Mouse (Mus musculus) cerebellum, adult 11-12 months (tissue): ENCODE data around the gene Ube2q1.
A peak's percentile ranks its signal among the peaks of the same experiment; 100 is the strongest.

Experiments
- DNase-seq: peaks from one replicate; pipeline ENCODE4 v3.0.0; 2022

The Ube2q1 gene

DNA sequence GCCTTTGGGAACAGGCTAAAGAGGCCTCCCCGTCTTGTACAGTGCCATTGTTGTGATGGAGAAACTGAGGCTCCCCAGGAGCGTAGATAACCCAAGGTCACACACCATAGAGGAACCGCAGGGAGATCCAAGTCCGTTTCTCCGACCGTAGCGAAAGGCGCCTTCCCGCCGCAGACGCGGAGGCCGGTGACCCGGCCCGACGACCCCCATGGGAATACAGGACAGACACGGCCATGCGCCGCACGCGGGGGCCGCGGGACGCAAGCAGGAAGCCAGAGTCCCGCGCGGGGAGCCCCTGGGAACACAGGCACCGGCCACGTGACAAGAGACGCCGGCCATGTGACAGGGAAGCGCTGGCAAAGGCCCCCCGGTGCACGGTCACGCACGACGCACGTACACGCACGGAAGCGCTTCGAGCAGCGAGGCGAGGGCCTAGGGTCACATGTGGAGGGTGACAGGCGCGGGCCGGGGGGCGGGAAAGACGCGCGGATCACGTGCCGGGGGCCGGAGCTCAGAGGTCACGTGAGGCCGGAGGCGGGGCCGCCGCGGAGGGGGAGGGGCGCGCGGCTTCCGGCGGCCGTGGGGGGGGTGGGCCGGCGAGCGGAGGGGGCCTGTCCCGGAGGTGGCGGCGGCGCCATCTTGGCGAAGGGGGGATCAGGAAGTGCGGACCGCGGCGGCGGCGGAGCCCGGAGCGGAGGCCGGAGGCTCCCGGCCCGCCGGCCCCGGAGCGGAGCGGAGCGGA lies at the start of gene Ube2q1:
TSS of gene Ube2q1 (plus strand) at position 649 of the 742 bp plus-strand sequence.
- peak; percentile 98 for DNase-seq

DNA sequence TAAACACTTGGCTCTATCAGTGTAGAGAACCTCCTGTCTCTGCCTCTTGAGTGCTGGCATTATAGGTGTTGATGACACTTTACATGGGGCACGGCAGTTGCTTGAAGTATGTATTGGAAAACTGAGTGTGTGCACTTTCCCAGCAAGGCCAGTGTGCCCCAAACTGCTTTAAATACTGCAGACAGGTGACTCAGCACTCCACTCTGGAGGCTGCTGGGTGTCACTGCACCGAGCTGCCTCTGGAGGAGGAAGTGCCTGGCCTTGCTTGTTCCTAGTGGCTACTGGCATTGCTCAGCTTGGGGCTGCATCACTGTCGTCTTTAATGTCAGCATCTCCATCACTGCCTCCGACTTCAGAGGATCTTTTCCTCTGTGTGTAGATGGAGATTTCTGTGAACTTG lies 46.4 kb upstream of the Ube2q1 start:
- no peak for DNase-seq

DNA sequence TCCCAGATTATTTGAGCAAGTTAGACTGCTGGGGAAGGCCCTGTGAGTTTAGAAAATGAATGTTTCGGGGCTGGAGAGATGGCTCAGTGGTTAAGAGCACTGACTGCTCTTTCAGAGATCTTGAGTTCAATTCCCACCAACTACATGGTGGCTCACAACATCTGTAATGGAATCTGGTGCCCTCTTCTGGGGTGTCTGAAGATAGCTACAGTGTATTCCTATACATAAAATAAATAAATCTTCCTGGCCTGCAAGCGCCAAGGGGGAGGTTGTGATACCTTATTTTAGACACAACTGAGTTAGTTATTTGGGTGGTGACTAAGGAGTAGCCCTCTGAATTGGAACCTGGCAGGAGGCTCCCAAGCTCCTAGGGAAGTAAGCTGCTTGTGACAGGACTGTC lies 44.6 kb upstream of the Ube2q1 start:
- DNase-seq: no peak

DNA sequence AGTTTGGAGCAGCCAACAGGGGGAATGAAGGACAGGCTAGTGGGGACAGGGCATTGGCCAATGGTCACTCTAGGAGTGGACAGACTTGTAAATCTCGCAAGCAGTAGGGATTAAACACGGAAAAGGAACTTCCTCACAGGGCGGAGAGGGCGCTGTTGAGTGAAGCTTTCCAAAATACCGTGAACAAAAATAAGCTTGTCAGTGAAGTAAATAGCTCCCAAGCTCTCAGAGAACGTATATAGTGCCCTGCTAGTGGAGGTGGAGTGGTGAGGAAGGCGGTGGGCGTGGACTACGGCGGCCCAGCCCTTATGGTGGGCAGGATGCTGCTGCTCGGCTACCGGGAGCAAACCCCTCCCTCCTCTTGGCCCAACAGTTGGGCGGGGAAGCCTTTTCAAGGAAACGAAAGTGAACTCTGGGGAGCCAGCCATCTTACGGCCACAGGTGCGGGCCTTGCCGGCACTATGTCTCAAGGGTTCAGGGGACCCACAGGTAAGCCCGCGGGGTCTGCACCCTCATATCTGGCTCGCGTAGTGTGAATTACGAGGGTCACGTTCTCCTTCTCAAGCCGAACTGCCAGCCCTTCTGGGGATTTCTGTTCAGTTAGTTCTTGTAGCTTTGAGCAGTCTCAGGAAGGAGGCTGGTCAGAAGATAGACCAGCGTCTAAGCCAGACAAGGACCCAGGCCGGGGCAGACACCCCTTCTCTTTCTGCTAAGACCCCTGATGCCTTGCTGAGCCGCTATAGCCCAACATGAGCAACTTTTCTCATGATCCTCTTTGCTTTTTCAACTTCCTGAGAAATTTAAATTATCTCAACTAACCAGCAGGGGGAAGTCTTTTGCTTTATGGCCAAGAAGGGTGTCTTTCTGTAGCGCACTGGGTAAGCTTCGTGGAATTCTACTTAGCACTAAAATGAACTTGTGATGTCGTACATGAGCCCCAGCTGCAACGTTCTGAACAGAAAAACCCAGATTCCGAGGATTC lies 42.8 kb upstream of the Ube2q1 start:
- DNase-seq: peak; percentile 44

DNA sequence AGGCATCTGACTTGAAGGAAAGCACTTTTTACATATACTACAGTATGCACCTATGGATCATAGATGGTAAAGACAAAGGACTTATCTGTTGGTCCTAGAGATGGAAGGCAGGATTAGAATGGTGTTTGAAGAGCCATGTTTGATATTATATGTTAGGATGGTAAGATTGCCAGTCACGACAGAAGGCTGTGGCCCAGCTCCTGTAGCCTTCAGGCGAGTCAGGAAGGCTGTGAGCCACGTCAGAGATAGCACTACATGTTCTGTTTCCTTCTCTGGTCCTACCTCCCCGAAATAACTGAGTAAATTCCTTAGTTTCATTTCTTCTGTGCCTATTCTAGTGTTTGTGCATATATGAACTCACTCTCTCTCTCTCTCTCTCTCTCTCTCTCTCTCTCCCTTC lies 41.3 kb upstream of the Ube2q1 start:
- no peak for DNase-seq

DNA sequence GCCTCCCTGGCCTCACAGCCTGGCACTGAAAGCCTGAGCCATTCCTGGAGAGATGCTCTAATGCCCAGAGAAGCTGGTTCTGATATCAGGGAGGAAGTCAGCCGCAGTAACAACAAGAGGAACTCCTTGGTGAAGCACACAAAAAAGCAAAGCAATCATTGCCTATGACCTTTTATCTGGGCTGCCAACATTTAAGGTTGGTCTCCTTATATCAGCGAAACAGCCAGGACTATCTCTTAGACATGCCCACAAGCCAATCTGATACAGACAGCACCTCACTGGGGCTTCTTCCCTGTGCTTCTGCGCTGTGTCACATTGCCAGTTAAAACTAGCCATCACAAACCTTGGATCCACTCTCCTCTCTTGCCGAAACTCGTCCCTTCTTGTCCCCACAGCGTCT lies 34.9 kb upstream of the Ube2q1 start:
- no peak for DNase-seq

DNA sequence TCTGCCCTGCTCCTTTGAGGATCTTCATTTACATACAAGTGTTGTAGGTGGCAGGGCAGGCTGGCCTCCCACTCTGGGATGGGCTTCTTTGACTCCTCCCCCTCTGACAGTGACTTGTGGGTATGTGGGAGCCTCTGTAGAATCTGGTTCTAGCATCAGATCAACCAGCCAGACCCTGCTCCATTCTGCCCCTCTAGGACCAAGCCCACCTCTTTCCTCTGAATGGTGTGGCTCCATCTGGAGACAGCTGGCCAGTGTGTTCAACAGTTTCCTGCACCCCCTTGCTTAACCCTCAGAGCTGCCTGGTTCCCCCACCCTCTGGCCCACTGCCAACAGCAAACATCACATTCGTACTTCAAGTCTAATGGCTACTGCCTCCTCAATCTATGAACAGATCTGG lies 21.1 kb upstream of the Ube2q1 start:
- DNase-seq: no peak

DNA sequence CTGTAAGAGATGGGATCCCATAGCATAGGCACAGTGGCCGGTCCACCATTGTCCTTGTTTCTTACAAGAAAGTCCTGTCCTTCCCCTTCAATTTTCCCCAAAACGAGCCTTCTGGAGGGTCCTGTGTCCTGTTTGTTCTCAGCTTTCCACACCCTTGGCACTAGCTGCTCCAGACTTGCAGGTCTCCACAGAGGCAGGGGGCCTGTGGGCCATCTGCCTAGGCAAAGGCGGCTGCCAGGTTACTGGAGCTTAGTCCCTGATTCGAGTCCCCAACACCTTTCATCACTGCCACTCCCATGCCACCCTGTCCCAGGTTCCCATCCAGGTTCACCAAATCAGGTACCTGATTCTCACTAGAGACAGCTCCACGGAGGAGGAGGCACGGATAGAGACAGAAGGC lies 18.1 kb upstream of the Ube2q1 start:
- peak; percentile 67 for DNase-seq

DNA sequence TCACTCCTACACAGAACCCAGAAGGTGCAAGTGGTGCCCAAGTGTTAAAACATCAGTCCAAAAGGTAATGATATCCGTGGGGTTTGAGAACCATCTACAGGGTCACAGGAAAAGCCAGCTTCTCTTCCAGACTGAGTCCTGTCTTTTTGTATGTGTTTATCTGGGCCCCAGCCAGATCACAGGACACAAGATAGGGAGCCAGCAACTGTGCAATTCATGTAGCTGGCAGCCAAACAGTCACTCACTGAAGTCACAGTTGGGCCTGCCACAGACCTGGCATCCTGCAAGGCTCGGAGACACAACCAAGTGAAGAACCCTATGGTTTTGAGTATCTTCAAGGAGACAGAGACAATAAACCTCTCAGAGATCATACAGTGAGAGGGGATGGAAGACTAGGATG lies 15.6 kb upstream of the Ube2q1 start:
- peak; percentile 58 for DNase-seq

DNA sequence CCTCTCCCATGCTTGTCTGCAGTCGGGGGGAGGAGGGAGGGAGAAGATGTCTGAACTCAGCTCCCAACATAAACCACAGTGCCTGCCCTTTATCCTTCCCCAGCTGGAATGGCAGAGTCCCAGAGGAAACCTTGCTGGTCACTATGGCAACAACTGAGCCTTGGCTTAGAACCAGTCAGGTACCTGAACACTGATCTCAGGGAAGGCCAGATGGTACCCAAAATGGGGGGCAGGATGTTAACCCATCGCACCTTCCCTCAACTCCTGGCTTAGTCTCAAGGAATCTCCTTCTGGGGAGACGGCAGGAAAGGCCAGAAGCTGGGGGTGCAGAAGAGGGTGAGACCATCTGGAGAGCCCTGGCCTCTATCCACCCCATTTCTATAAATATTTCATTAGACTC lies 13.6 kb upstream of the Ube2q1 start:
- DNase-seq: peak; percentile 93

DNA sequence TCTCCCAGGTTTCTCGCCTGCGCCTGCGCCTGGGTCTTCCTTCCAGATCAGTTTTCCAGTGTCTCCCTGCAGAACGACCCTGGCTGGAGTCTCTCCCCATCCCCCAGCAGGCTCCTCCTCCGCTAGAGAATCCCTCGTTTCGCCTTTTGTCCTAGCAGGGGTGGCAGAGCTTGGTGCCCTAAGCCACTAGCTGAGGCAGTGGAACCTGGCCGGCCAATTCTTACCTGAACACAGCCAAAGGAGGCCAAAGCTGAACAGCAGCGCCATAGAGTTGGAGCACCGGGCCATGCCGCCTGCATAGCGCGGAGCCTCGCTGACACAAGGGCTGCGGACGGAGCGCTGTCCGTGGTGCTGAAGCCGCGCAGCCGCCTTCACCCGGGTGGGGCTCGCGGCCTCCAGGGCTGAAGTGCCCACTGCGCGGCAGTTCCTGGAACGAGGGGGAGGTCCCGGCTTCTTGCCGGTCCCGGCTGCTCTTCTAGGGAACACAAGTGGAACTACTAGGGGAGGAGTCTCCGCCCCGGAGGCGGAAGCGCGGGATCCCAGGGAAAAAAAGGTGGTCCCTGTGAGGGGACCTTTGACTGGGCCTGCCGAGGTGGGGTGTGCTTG lies 9.2 kb upstream of the Ube2q1 start, which contains the start of gene Chrnb2:
TSS of gene Chrnb2 (minus strand) at position 514 of the 606 bp plus-strand sequence.
- DNase-seq: peak; percentile 68

DNA sequence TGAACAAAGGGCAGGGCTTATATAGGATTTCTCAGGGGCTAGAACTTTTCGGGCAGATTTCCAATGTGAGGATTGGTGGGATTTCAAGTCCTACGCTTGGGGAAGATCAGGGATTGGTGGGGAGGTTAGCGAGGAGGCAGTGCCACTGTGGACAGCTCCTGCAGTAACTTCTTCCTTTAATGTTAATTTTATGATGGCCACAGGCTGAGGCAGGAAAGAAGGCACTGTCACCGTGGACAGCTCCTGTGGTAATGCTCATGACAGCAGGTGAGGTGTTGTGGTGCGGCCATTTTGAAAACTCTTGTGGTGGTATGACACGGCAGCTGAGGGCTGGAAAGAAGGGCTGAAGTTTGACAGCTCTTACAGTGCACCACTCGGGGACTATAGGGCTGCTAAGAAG lies 3.8 kb upstream of the Ube2q1 start:
- no peak for DNase-seq

DNA sequence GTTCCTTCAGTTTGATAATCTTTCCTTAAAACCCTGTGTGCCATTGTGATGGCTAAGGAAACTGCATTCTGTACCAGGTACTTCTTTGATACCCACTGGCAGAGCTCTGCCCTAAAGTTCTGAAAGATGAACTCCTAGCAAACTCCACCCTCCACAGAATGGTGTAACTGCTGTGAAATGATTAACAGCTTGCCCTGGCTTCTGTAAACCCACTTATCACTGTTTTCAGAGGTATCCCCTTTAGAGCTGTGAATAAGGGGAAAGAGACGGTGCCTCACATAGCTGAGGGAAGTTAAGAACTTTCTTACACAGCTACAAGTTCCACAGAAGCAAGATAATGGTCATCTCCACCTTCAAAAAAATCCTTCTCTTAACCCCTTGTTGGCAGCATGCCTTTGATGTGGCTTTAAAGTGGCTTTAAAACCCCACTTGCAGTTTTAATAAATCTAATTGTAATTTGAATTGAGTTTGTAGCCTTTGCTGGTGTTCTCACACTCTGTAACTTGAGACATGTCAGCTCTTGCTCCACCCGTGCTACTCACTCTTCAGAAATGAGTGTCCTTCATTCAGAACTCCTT lies 2.9 kb upstream of the Ube2q1 start:
- DNase-seq: no peak

DNA sequence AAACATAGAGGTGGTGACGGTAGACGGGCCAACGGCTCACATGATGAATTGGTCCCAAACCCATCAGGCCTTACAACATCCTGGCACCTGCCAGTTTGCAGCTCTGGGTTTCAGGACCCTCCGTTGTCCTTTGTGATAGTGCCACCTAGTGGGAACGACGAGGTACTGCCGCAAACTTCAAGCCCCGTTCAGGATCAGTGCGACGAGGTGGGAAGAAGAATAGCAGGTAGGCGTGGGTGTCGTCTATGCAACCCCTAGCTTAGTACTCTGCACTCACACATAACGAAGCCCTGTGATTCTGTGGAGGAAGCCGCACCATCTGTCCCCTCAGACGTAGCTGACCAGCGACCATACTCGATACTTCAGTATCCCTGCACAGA lies 838 bp upstream of the Ube2q1 start:
- peak; percentile 88 for DNase-seq

DNA sequence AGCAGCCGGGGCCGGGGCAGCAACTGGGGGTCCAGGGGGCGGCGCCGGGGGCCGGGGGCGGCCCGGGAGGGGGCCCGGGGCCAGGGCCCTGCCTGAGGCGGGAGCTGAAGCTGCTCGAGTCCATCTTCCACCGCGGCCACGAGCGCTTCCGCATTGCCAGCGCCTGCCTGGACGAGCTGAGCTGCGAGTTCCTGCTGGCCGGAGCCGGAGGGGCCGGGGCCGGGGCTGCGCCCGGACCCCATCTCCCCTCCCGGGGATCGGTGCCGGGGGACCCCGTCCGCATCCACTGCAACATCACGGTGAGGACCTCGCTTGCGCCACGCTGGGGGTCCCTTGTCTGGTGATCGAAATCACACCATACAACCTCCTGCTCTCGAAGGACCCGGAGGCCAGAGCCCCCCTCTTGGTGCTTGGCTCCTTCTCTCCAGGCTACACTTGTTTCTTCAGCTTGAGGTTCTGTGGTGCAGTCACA lies 360 bp downstream of the Ube2q1 start:
- peak; percentile 71 for DNase-seq

DNA sequence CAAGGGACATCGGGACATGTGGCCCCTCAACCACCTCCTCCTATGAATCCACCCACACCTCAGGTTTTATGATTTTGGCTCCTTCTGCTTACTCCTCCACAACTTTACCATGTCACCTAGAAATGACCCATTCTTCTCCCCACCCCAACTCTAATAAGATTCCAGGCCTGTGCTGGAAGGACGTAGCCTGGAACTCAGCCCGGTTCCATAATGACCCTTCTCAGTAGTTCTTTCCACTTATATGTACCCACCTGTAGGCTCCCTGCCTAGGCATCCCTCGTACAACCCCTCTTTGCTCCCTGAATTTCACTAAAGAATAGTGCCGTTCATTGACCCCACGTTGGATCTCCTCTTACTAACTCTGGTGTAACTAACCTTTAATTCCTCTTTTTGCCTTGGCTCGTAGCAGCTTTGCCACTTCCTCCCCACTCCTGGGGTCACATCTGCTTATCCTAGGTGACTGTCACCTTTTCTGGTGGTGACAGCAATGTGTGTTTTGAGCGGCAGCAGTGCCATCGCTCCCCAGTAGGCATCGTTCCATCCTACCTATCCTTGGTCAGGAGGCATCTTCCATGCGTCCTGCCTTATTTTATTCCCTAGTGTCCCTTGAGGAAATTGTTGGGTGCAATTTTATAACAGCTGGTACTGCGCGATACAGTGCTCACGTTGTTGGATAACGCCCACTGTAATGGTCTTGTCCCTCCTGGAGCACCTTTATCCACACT lies 982 bp downstream of the Ube2q1 start:
- DNase-seq: no peak

DNA sequence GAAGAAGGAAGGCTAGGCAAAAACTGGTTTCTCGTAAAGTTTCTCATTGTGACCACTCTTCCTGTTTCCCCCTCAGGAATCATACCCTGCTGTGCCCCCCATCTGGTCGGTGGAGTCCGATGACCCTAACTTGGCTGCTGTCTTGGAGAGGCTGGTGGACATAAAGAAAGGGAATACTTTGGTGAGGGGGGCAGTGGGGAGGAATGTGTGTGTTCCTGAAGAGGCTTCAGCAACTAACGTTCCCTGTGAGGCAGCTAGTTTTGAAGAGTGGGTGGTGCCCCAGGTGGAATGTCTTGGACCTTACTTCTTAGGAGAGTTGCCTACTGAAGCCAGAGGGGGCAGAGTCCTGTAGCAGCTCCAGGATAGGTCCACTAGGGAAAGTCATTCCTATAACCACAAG lies 2.6 kb downstream of the Ube2q1 start:
- no peak for DNase-seq

DNA sequence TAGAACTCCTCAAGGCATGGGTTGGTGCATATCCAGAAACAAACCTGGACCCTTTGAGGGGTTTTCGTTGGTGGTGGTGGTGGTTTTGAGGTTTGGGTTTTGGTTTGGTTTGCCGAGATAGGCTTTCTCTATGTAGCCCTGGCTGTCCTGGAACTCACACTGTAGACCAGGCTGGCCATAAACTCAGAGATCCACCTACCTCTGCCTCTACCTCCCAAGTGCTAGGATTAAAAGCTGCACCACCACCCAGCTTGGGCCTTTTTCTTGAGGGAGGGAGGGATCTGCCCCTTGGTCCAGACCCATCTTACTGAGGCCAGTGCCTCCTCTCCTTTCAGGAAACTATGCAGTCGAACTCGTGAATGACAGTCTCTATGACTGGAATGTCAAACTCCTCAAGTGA lies 6.7 kb downstream of the Ube2q1 start:
- DNase-seq: no peak

DNA sequence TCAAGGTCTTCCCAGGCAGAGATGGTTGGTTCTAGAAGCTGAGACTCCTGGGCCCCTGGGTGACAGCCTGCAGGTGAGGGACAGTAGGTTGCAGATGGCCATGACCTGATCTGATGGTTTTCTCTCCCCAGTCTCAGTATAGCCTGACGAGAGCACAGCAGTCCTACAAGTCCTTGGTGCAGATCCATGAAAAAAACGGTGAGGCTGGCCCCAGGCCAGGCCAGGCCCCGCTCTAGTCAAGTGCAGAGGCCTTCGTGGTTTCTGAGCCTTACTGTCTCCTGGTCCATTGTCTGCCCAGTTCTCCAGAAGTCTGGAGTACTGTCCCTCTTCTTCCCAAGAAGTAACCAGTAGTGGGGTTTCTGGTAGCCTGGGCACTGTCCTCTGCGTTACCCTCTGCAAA lies 8.2 kb downstream of the Ube2q1 start:
- DNase-seq: no peak

DNA sequence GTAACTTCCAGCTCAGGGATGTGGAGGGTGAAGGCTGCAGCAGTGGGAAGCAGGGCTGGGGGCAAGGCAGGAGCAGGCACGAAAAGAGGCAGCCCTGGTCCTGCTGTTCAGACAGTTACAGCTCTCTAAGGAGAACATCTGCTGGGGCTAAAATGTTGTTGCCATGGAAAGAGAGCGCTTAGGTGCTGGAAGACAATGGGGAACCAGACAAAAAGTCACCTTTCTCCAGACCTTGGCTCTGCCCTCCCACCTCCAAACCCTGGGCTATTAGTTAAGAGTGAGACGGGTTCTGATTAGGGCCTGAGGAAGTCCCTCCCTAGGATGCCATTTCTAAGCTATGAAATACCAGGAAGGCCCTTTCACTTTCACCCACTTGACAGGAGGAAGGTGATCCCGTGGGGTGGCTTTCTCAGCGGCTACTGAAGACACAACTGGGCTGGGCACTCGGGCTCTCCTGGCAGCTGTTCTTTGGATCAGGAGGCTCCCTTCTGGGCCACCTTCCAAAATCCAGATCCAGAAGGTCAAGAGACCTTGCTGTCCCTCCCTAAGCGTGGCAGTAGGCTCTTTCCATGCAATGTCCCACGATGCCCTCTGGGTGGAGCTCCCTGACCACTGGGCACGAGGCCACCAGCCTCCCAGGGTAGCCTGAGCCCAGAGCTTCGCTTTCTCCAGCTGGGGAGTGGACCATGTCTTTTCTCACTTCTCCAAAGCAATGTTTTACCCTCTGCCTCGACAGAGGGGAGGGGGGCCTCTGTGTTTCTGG lies 11.8 kb downstream of the Ube2q1 start:
- DNase-seq: peak; percentile 66

DNA sequence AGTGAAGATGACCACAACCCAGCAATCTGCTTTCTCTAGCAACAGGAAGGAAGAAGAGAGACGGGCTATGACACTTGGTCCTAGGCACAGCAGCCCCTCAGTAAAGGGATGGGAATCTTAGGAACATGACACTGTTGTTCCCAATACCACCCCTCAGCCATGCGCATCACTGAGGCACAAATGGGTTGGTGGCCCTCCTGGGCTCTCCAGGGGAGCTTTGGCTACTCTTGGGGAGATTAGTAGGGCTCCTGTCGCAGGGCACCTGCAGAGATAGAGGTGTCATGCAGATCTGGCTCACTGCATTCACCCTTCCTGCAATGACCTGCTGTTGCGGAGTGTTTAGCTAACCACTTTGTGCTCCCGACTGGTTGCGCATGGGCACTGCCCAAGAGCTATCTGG lies 12.9 kb downstream of the Ube2q1 start:
- no peak for DNase-seq
